Mouse (Mus musculus) lung, embryonic 14.5 days (tissue): Measurements from ENCODE around the gene Dhcr24. TPM values are rescaled to one million over a fixed set of nuclear protein-coding genes. Genes with fewer than 3 reads are reported as not detected.
A peak's percentile ranks its signal among the peaks of the same experiment; 100 is the strongest.

Experiments
- ATAC-seq: fragments of 200-750 bp; cut with Nextera tagmentation; 2 replicates; pipeline ENCODE4 v1.8.0; 2017; ENCODE audit warnings: mild to moderate bottlenecking, moderate TSS enrichment, moderate library complexity; ENCODE audit not compliant: insufficient read depth
- DNase-seq: peaks from one replicate; pipeline ENCODE4 v3.0.0-alpha.2; 2015
- H3K27ac ChIP-seq: fragments of 300-500 bp; sonication (generic); 2 replicates; pipeline ENCODE4 v1.5.1; 2014; ENCODE audit warnings: low read depth, mild to moderate bottlenecking, moderate library complexity
- H3K27me3 ChIP-seq: fragments of 300-500 bp; sonication (generic); 2 replicates; pipeline ENCODE4 v1.6.1; 2014; ENCODE audit warnings: low read length, control low read depth; ENCODE audit not compliant: insufficient read depth
- H3K36me3 ChIP-seq: fragments of 300-500 bp; sonication (generic); 2 replicates; pipeline ENCODE4 v1.6.1; 2014; ENCODE audit warnings: control low read depth; ENCODE audit not compliant: insufficient read depth
- H3K4me1 ChIP-seq: fragments of 300-500 bp; sonication (generic); 2 replicates; pipeline ENCODE4 v1.6.1; 2014; ENCODE audit warnings: antibody characterized with exemption, control low read depth; ENCODE audit not compliant: insufficient read depth
- H3K4me2 ChIP-seq: fragments of 300-500 bp; sonication (generic); 2 replicates; pipeline ENCODE4 v1.6.1; 2014; ENCODE audit warnings: mild to moderate bottlenecking
- H3K4me3 ChIP-seq: fragments of 300-500 bp; sonication (generic); 2 replicates; pipeline ENCODE4 v1.5.1; 2014; ENCODE audit warnings: low read depth, low read length
- H3K9ac ChIP-seq: fragments of 300-500 bp; sonication (generic); 2 replicates; pipeline ENCODE4 v1.6.1; 2014
- H3K9me3 ChIP-seq: fragments of 300-500 bp; sonication (generic); 2 replicates; pipeline ENCODE4 v1.6.1; 2016; ENCODE audit warnings: low read depth, low read length, control low read depth
- CTCF ChIP-seq: IDR thresholded peaks from 2 replicates; pipeline ENCODE4 v1.5.1; 2016; ENCODE audit warnings: antibody characterized with exemption, low read depth
- WGBS: fragments of 180-500 bp; shearing (Covaris S2); extraction: QIAGEN DNeasy Blood & Tissue Kit; methylation state at CpG from one replicate; pipeline ENCODE4 v1.1.7; 2014; 5-methylcytosine and 5-hydroxymethylcytosine counted together
- polyA plus RNA-seq: library from polyadenylated mRNA; unstranded; fragments of >200 nt; fragmentation: Nextera tagmentation; extraction: Ambion mirVana; gene quantifications from 2 replicates; pipeline ENCODE4 v1.2.1, GENCODE M21; 2014

The Dhcr24 gene
- polyA plus RNA-seq: 22.5 and 25.0 TPM in 2 replicates

GRCm38 (mm10) chr4:106560846-106561781 lies at the start of gene Dhcr24:
TSS of gene Dhcr24 (plus strand) at chr4:106561038.
- peaks cover 20% of the 10 kb centered on the region for H3K36me3 ChIP-seq
- no peak for TF ChIP-seq CTCF
- H3K27me3 ChIP-seq: no peaks in the 10 kb centered on the region
- H3K9ac ChIP-seq: peak within 1 kb of the TSS; percentile 72
- no peaks in the 10 kb centered on the region for H3K9me3 ChIP-seq
- peak within 1 kb of the TSS; percentile 95 for H3K4me2 ChIP-seq
- DNase-seq (peak; percentile 97), ATAC-seq (peak; percentile 98)
- peak within 1 kb of the TSS; percentile 85 for H3K4me3 ChIP-seq
- peaks cover 14% of the 10 kb centered on the region for H3K4me1 ChIP-seq
- H3K27ac ChIP-seq: peak within 1 kb of the TSS; percentile 70
- under 1% methylated on average over 84 of the region's 89 CpGs for WGBS

- H3K36me3 ChIP-seq: no peaks in the 10 kb centered on the region
- 67% methylated on average over 6 of the region's 6 CpGs for WGBS
- H3K27me3 ChIP-seq: no peaks in the 10 kb centered on the region
These were observed 46.2 kb upstream of the Dhcr24 start for GRCm38 (mm10) chr4:106514606-106515005.

GRCm38 (mm10) chr4:106522547-106522946 lies 38.3 kb upstream of the Dhcr24 start:
- WGBS: 81% methylated on average over 3 of the region's 3 CpGs
- Histone ChIP-seq H3K27ac (no peak overlapping the region), H3K4me2 (no peak overlapping the region), H3K9ac (no peak overlapping the region), H3K4me1 (no peaks in the 10 kb centered on the region), H3K9me3 (no peaks in the 10 kb centered on the region), H3K36me3 (no peaks in the 10 kb centered on the region), H3K4me3 (no peak overlapping the region), H3K27me3 (no peaks in the 10 kb centered on the region)
- no peak for DNase-seq
- no peak for TF ChIP-seq CTCF
- no peak for ATAC-seq

More at GRCm38 (mm10) chr4:106514606-106515005, 46.2 kb upstream of the Dhcr24 start:
- Histone ChIP-seq H3K9me3 (no peaks in the 10 kb centered on the region), H3K4me3 (no peak overlapping the region), H3K4me1 (no peaks in the 10 kb centered on the region), H3K9ac (no peak overlapping the region), H3K4me2 (no peak overlapping the region), H3K27ac (no peak overlapping the region)
- no peak for TF ChIP-seq CTCF
- no peak for DNase-seq
- no peak for ATAC-seq

- DNase-seq (no peak), ATAC-seq (no peak)
- Histone ChIP-seq H3K4me1 (no peaks in the 10 kb centered on the region), H3K27me3 (no peaks in the 10 kb centered on the region), H3K4me3 (no peak overlapping the region), H3K9ac (no peak overlapping the region), H3K27ac (no peak overlapping the region), H3K36me3 (no peaks in the 10 kb centered on the region), H3K4me2 (no peak overlapping the region), H3K9me3 (no peaks in the 10 kb centered on the region)
- no peak for TF ChIP-seq CTCF
- WGBS: 56% methylated on average over 2 of the region's 2 CpGs
These were observed 36.7 kb upstream of the Dhcr24 start for GRCm38 (mm10) chr4:106524131-106524530.

GRCm38 (mm10) chr4:106525001-106525400 lies 35.8 kb upstream of the Dhcr24 start:
- TF ChIP-seq CTCF: no peak
- no peak for DNase-seq
- Histone ChIP-seq H3K36me3 (no peaks in the 10 kb centered on the region), H3K4me3 (no peak overlapping the region), H3K27me3 (no peaks in the 10 kb centered on the region), H3K27ac (no peak overlapping the region), H3K4me1 (no peaks in the 10 kb centered on the region), H3K4me2 (no peak overlapping the region), H3K9ac (no peak overlapping the region), H3K9me3 (no peaks in the 10 kb centered on the region)
- WGBS: 87% methylated on average over 2 of the region's 2 CpGs
- ATAC-seq: no peak

GRCm38 (mm10) chr4:106527856-106528547 lies 32.8 kb upstream of the Dhcr24 start:
- peak; percentile 16 for DNase-seq
- WGBS: 59% methylated on average over 7 of the region's 7 CpGs
- Histone ChIP-seq H3K4me1 (no peaks in the 10 kb centered on the region), H3K27me3 (no peaks in the 10 kb centered on the region), H3K4me3 (no peak overlapping the region), H3K36me3 (no peaks in the 10 kb centered on the region), H3K4me2 (no peak overlapping the region), H3K27ac (no peak overlapping the region), H3K9ac (no peak overlapping the region), H3K9me3 (no peaks in the 10 kb centered on the region)
- ATAC-seq: no peak
- TF ChIP-seq CTCF: peak; percentile 55
